Mouse (Mus musculus) spleen, embryonic (tissue): ENCODE data around the gene Mtch1.

ENCODE experiments used
- CTCF ChIA-PET: fragments of 350-600 bp; sonication (Branson Sonifier 250); formaldehyde crosslinking; loops from one replicate; lab custom pipeline; 2022; lab: Charles Lee

The Mtch1 gene

GRCm38 (mm10) chr17:29347645-29348256 is at the start of gene Mtch1:
TSS of gene Mtch1 (minus strand) at chr17:29347934.
- CTCF ChIA-PET: interaction anchor here (1.1 to 1.6 kb wide), 4 partner anchors 19 to 182 kb away, joined by 3 to 4 read pairs (median 4); no protein-coding TSS in a partner anchor

- CTCF ChIA-PET: interaction anchor here (0.7 to 1.6 kb wide), 2 partner anchors 117 to 1807 kb away, joined by 3 to 8 read pairs; no protein-coding TSS in a partner anchor
Measured at GRCm38 (mm10) chr17:29396821-29397242, 49.1 kb upstream of the Mtch1 start.

GRCm38 (mm10) chr17:29396056-29396799 is 48.5 kb upstream of the Mtch1 start:
- CTCF ChIA-PET: interaction anchor here (0.6 to 1.6 kb wide), 6 partner anchors 12 to 1808 kb away, joined by 3 to 20 read pairs (median 6); no protein-coding TSS in a partner anchor

GRCm38 (mm10) chr17:29395381-29395780 is 47.6 kb upstream of the Mtch1 start:
- CTCF ChIA-PET: interaction anchor here (0.8 to 1.7 kb wide), 7 partner anchors 11 to 119 kb away, joined by 4 to 20 read pairs (median 5); partner anchors contain the start of gene Pim1

- CTCF ChIA-PET: interaction anchor here (0.8 to 1.7 kb wide), 5 partner anchors 18 to 99 kb away, joined by 4 to 5 read pairs (median 5); partner anchors contain the start of gene Pim1
Measured at GRCm38 (mm10) chr17:29394761-29395160, 47.0 kb upstream of the Mtch1 start.

- CTCF ChIA-PET: interaction anchor here (0.6 to 1.7 kb wide), 3 partner anchors 10 to 98 kb away, joined by 4 to 12 read pairs (median 4); no protein-coding TSS in a partner anchor
Measured at GRCm38 (mm10) chr17:29394106-29394760, 46.5 kb upstream of the Mtch1 start.

- CTCF ChIA-PET: interaction anchor here (0.5 to 1.7 kb wide), 4 partner anchors 9 to 98 kb away, joined by 4 to 12 read pairs (median 6); no protein-coding TSS in a partner anchor
Measured at GRCm38 (mm10) chr17:29393335-29394089, 45.8 kb upstream of the Mtch1 start.

- CTCF ChIA-PET: interaction anchor here (0.7 kb wide), 1 partner anchor 21 kb away, joined by 6 read pairs; no protein-coding TSS in a partner anchor
Measured at GRCm38 (mm10) chr17:29391280-29391679, 43.5 kb upstream of the Mtch1 start.

GRCm38 (mm10) chr17:29388978-29389377 is 41.2 kb upstream of the Mtch1 start:
- CTCF ChIA-PET: interaction anchor here (0.6 kb wide), 1 partner anchor 32 kb away, joined by 3 read pairs; no protein-coding TSS in a partner anchor

GRCm38 (mm10) chr17:29385746-29386145 is 38.0 kb upstream of the Mtch1 start:
- CTCF ChIA-PET: no interaction called here

GRCm38 (mm10) chr17:29384850-29385438 is 37.2 kb upstream of the Mtch1 start:
- CTCF ChIA-PET: interaction anchor here (0.6 to 1.4 kb wide), 2 partner anchors 11 to 60 kb away, joined by 4 to 20 read pairs; no protein-coding TSS in a partner anchor

GRCm38 (mm10) chr17:29383923-29384322 is 36.2 kb upstream of the Mtch1 start:
- CTCF ChIA-PET: interaction anchor here (0.6 to 1.4 kb wide), 3 partner anchors 10 to 228 kb away, joined by 12 to 20 read pairs (median 18); no protein-coding TSS in a partner anchor

- CTCF ChIA-PET: interaction anchor here (0.6 kb wide), 1 partner anchor 790 kb away, joined by 4 read pairs; no protein-coding TSS in a partner anchor
Measured at GRCm38 (mm10) chr17:29382417-29382816, 34.7 kb upstream of the Mtch1 start.

GRCm38 (mm10) chr17:29381472-29381871 is 33.7 kb upstream of the Mtch1 start:
- CTCF ChIA-PET: interaction anchor here (1.1 to 1.5 kb wide), 2 partner anchors 12 to 119 kb away, joined by 3 to 4 read pairs; no protein-coding TSS in a partner anchor

- CTCF ChIA-PET: interaction anchor here (0.7 kb wide), 1 partner anchor 124 kb away, joined by 3 read pairs; no protein-coding TSS in a partner anchor
Measured at GRCm38 (mm10) chr17:29380241-29380640, 32.5 kb upstream of the Mtch1 start.

- CTCF ChIA-PET: interaction anchor here (0.8 kb wide), 1 partner anchor 19 kb away, joined by 7 read pairs; no protein-coding TSS in a partner anchor
Measured at GRCm38 (mm10) chr17:29378056-29378455, 30.3 kb upstream of the Mtch1 start.

- CTCF ChIA-PET: interaction anchor here (0.7 kb wide), 1 partner anchor 20 kb away, joined by 5 read pairs; no protein-coding TSS in a partner anchor
Measured at GRCm38 (mm10) chr17:29375871-29376270, 28.1 kb upstream of the Mtch1 start.

GRCm38 (mm10) chr17:29370984-29371723 is 23.4 kb upstream of the Mtch1 start:
- CTCF ChIA-PET: interaction anchor here (0.6 to 2.2 kb wide), 6 partner anchors 11 to 140 kb away, joined by 4 to 6 read pairs (median 4); partner anchors contain the start of genes Fgd2 and Mtch1
